ENCODE assay signal across 26 mouse cellular contexts in genomic region chr5:22559801-22560200, GRCm38 (mm10).
"Had no signal": no experiment of that assay in that cellular context is flagged by ENCODE, and none has a peak within 500 bp of the region (broad histone marks: within the 10 kb centered on the region; RNA-seq: fewer than 3 reads in every experiment).

No protein-coding gene starts in this region.

- H3K9ac ChIP-seq: embryonic facial prominence, embryonic 12.5 days; embryonic facial prominence, embryonic 13.5 days; embryonic facial prominence, embryonic 15.5 days; forebrain, embryonic 12.5 days; forebrain, embryonic 13.5 days; forebrain, postnatal 0 days had no signal

- H3K4me1 ChIP-seq: embryonic facial prominence, embryonic 10.5 days; embryonic facial prominence, embryonic 12.5 days; embryonic facial prominence, embryonic 13.5 days; embryonic facial prominence, embryonic 15.5 days; forebrain, embryonic 10.5 days; forebrain, embryonic 12.5 days; forebrain, embryonic 13.5 days had no signal

- ATAC-seq: forebrain, embryonic 13.5 days; forebrain, embryonic 14.5 days; forebrain, embryonic 16.5 days; forebrain, postnatal 0 days had no signal

- H3K4me3 ChIP-seq: embryonic facial prominence, embryonic 10.5 days; embryonic facial prominence, embryonic 12.5 days; embryonic facial prominence, embryonic 13.5 days; embryonic facial prominence, embryonic 15.5 days; erythroblast, embryonic 14.5 days; forebrain, embryonic 10.5 days; forebrain, embryonic 12.5 days; forebrain, embryonic 13.5 days; gastrocnemius, adult 2 months; heart, adult 2 months had no signal

- H3K27me3 ChIP-seq: embryonic facial prominence, embryonic 12.5 days; embryonic facial prominence, embryonic 13.5 days; embryonic facial prominence, embryonic 15.5 days; forebrain, embryonic 12.5 days; forebrain, embryonic 13.5 days had no signal

- H3K4me2 ChIP-seq: embryonic facial prominence, embryonic 12.5 days; embryonic facial prominence, embryonic 13.5 days; embryonic facial prominence, embryonic 15.5 days; forebrain, embryonic 12.5 days; forebrain, embryonic 13.5 days had no signal

- H3K27ac ChIP-seq: embryonic facial prominence, embryonic 10.5 days; embryonic facial prominence, embryonic 12.5 days; embryonic facial prominence, embryonic 13.5 days; embryonic facial prominence, embryonic 15.5 days; forebrain, embryonic 10.5 days; forebrain, embryonic 12.5 days; forebrain, embryonic 13.5 days; gastrocnemius, adult 2 months; heart, adult 2 months had no signal

- H3K9me3 ChIP-seq: embryonic facial prominence, embryonic 12.5 days; embryonic facial prominence, embryonic 13.5 days; embryonic facial prominence, embryonic 15.5 days; forebrain, embryonic 10.5 days; forebrain, embryonic 12.5 days; forebrain, embryonic 13.5 days had no signal

- H3K36me3 ChIP-seq: embryonic facial prominence, embryonic 10.5 days; forebrain, embryonic 10.5 days; forebrain, embryonic 12.5 days had no signal

- DNase-seq: cerebellum, adult 9-10 months; cerebellum, adult 9-11 months; cerebellum, postnatal 10 days; cerebellum, postnatal 14 days; cerebellum, postnatal 25 days; cerebellum, postnatal 36 days; embryo, embryonic 11 days; forebrain, postnatal 0 days; gastrocnemius, adult 2 months; gastrocnemius, postnatal 10 days; gastrocnemius, postnatal 14 days; gastrocnemius, postnatal 25 days; gastrocnemius, postnatal 36 days; heart, adult 11 months; heart, adult 18-20 months; heart, adult 2 months had no signal
